Mouse (Mus musculus): ENCODE data around the gene D1Ertd622e.
A peak's percentile ranks its signal among the peaks of the same experiment; 100 is the strongest.

The D1Ertd622e gene

GRCm38 (mm10) chr1:97661406-97662241 is at the start of gene D1Ertd622e:
Gene D1Ertd622e (minus strand): TSS chr1:97662074.
- peak; percentile 67 to 79 for DNase-seq (ENCODE audit: low spot score in 2 of 2)

DNA sequence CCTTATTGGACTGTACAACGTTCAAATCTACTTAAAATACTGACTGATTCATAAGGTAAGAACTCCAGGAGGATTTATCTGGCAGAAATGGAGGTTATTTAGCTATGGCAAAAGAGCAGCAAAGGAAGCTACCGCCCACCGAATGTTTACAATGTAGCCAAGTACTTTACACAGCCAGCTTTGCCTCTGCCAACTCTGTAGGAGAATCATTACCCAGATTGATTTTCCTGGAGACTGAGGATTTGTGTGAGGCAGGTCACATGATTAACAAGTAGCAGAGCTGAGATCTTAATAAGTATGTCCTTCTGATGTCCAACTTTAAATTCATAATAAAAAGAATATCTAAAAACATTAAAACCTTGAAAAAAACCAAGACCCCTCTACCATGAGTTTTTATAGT is 48.6 kb upstream of the D1Ertd622e start:
- no peak for DNase-seq (ENCODE audit: low spot score in 2 of 2)

DNA sequence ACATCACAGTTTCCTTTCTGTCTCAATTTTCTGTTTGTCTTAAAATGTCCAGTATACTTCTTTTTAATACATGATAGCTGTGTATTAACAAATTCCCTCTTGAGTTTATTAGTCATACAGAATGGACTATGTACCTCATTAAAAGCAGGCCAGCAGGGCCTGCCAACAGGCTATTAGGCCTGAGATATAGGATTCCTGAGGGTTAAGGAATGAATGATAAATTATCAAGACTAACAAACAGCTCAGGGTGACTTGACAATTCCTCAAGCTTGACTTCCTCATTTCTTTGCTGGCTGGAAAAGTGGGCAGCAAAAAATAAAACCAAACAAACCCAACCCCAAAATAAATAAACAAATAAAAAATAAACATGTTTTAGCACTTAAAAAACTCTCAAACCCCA is 43.5 kb upstream of the D1Ertd622e start:
- no peak for DNase-seq (ENCODE audit: low spot score in 2 of 2)

DNA sequence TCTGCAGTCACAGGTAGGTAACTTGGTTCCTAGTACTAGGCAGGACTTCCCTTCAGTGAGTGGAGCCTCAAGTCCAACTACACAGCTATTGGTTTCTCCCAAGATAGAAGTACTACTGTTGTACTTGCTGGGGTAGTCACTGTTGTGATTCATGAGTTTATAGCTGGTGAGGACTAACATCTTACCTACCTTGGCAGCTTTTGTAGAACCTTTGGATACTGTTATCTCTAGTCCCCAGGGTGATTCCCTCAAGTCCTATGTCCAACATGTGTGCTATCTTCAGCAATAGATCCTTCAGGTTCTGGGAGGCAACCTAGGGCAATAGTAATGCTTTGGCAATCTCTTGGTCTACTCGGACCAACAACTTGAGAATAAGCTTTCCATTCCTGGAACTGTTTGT is 42.8 kb upstream of the D1Ertd622e start:
- DNase-seq (ENCODE audit: low spot score in 2 of 2), result no peak

DNA sequence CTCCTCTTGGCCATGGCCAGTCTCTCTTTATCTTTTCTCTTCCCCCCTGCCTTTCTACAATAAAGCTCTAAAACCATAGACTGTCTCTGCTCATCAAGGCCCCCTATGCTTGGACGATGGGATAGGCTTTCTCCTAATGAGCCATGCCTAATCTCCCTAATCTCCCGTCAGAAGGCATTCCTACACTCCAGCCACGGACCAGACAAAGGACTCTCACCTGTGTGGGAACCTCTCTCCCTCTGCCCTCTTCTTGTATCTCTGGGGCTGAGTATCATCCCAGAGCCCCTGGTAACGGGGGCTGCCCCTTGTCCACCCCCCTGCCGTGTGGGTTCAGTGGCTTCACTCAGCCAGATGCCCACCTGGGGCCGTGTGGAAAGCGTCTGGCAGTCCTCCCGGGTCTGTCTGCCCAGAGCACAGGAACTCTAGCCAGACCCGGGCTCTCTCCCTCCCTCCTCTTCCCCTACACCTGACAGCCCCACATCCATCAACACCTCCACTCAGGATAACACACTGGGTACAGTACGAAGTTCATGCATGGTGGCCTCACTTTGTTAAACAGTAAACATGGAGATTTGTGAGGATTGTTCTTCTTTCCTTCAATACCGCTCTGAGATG is 37.2 kb upstream of the D1Ertd622e start:
- no peak for DNase-seq (ENCODE audit: low spot score in 2 of 2)

DNA sequence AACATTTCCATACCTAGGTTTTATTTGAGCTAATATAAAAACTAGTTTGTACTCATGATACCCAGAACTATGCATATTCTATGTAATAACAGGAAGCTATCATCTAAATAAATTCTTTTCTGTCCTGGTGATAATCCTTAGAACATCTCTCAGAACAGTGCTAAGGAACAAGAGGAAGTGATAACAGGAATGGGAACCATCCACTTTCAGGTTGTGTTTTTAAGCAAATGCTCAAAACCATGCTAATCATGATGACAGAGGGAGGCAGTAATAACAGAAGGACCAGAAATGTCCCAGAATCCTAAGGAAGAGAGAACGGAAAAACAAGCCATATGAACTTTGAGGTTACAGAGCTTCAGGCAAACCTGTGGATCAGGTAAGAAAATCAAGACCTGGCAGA is 35.4 kb upstream of the D1Ertd622e start:
- DNase-seq (ENCODE audit: low spot score in 2 of 2), result no peak

- DNase-seq (ENCODE audit: low spot score in 2 of 2), result no peak
Measured at GRCm38 (mm10) chr1:97693825-97694224, 32.0 kb upstream of the D1Ertd622e start.

- DNase-seq (ENCODE audit: low spot score in 2 of 2), result peak in 1 of 2 experiments; percentile 32
Measured at GRCm38 (mm10) chr1:97688756-97689155, 26.9 kb upstream of the D1Ertd622e start.

DNA sequence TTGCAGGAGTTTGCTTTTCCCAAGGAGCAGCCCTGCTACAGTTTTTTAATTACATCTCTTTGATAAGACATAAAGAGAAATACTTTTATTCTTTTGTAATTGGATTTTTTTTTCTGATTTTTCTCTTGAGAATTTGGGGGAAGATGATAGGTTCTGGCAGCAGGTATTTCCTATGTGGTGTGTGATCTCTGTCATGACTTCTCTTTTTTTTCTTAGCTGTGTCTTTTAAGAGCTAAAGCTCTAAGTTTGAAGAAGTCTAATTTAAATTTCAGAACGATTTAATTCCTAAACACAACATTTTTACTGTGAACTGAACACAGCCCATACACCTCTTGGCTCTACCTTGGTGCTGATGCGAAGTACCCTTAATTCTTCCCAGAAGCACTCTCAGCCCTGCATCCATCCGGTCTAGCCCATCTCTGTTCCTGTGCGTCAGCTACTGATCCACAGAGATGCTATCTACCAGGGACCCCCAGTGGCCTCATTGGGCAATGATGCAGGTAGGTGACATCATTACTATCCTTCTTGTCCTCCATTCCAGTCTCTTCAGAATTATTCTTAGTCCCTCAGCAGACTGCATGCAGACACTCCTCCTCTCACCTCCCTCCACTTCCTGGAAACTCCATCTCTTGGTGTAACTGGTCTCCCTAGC is 14.8 kb upstream of the D1Ertd622e start:
- no peak for DNase-seq (ENCODE audit: low spot score in 2 of 2)

GRCm38 (mm10) chr1:97676115-97676514 is 14.2 kb upstream of the D1Ertd622e start:
- DNase-seq (ENCODE audit: low spot score in 2 of 2), result no peak

- DNase-seq (ENCODE audit: low spot score in 2 of 2), result peak in 1 of 2 experiments; percentile 26
Measured at GRCm38 (mm10) chr1:97672849-97673248, 11.0 kb upstream of the D1Ertd622e start.

DNA sequence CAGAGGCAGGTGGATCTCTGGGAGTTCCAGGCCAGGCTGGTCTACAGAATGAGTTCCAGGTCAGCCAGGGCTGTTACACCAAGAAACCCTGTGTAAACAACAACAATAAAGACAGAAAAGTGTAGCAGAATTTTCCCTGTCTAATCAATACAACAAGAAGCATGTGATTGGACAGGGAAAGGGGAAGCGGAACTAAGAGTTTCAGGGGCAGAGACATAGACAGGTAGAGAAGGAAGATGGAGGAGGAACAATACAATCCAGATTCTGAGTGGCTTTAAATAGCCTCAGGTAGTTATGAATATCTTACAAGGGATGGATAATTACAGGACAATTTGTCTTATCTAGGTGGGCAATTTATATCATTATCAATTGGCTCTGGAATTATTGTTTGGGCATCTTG is 5.4 kb upstream of the D1Ertd622e start:
- no peak for DNase-seq (ENCODE audit: low spot score in 2 of 2)

DNA sequence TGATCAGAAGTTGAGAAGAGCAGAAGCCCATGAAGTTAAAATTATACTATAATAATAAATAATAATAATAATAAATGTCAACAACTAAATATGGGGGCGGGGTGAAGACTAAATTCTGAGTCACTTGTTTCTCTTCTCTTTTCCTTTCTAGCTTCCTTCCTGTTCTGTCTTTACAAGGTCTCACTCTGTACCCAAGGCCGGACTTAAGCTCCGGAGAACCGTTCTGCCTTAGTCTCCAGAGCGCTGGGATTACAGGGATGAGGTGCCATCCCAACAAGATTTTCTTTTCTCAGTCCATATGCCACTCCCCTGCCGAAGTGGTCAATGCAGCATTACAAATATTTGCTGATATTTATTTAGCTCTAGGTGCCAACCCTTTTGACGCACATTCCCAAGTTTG is 450 bp upstream of the D1Ertd622e start:
- no peak for DNase-seq (ENCODE audit: low spot score in 2 of 2)

- DNase-seq (ENCODE audit: low spot score in 2 of 2), result peak; percentile 50 to 64
Measured at GRCm38 (mm10) chr1:97660687-97661405, 1.0 kb downstream of the D1Ertd622e start.

GRCm38 (mm10) chr1:97659405-97659804 is 2.5 kb downstream of the D1Ertd622e start:
- no peak for DNase-seq (ENCODE audit: low spot score in 2 of 2)

DNA sequence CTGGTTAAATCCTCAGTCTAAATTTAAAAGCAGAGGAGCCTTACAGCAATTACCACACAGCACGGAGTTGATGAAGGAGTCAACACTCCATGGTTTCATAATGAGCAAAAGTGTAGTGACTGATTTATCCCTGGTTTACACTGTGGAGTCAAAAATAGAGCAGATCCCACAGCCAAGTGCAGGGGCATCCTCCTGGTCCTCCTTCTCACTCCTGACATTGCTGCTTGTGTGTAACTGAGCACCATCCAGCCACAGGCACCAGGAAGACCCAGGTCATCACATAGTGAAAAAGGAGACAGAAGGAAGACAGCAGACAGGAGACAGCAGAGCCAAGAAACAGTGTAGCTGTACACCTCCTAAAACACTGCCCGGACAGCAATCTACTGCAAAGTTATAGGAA is 4.1 kb downstream of the D1Ertd622e start:
- no peak for DNase-seq (ENCODE audit: low spot score in 2 of 2)

DNA sequence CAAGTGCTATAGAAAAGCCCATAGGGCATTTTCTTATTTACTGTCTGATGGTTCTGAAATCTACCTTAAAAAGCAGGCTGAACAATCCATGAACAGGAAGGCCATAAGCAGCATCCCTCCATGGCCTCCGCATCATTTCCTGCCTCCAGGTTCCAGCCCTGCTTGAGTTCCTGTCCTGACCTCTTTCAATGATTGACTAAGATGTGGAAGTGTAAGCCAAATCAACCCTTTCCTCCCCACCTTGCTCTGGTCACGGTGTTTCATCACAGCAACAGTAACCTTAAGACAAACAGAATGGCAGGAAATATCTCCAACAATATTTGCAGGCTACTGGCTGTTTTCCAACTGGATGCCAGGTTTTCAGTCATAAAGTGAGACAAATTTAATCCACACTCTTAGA is 4.7 kb downstream of the D1Ertd622e start:
- DNase-seq (ENCODE audit: low spot score in 2 of 2), result no peak

DNA sequence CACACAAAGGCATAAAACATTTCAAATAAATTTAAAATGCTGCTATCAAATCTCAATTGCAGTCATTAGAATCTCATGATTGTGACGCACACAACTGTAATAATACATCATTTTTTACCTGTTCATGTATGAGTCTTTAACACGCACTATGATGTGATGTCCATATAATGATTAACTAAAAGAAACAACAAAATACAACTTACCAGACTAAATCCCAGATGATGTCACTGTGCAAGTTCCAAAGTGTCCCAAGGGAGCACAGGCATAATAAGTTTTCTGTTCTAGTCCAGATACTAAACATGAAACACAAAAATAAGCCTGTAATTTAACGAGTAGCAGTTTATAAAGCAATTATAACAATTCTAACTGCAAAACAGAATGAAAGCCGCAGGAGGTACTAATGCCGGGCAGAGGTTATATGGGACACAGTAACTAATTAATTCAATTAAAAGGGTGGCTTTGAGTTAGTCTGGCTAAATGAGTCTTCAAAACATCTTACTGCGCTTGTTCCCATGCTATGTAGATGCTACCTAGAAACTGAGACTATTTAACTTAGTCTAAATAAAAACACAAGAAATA is 7.4 kb downstream of the D1Ertd622e start:
- no peak for DNase-seq (ENCODE audit: low spot score in 2 of 2)

GRCm38 (mm10) chr1:97650553-97651123 is 11.2 kb downstream of the D1Ertd622e start:
- no peak for DNase-seq (ENCODE audit: low spot score in 2 of 2)

GRCm38 (mm10) chr1:97650072-97650471 is 11.8 kb downstream of the D1Ertd622e start:
- DNase-seq (ENCODE audit: low spot score in 2 of 2), result no peak

GRCm38 (mm10) chr1:97647037-97647436 is 14.8 kb downstream of the D1Ertd622e start:
- DNase-seq (ENCODE audit: low spot score in 2 of 2), result no peak

Measured in urinary bladder, postnatal 36 days (tissue).